ENCODE assay signal across 25 mouse cellular contexts in the genomic region with DNA sequence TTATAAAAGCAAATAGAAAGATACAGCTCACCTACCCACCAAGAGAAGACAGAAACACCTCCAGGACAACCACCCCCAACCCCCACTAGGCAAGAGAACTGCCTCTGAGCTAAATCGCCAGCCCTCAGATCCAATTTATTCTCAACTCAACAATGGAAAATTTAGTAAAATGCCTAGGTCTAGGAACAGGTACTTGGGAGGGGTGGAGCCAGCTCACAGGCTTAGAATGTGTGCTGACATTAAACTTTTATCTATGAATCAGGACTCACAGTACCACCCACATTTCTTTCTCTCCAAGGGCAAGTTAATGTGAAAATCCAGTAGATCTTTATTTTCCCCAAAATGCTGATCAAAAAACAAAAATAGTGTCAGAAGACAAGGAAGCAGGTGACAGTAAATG.
A peak's percentile ranks its signal among the peaks of the same experiment; 100 is the strongest.
DNase-seq lines count a peak whose midpoint lies in the region; ATAC-seq and TF ChIP-seq lines count a peak whose summit lies in the region.
"Had no signal": no experiment of that assay in that cellular context is flagged by ENCODE, and none has a peak within 500 bp of the region (broad histone marks: within the 10 kb centered on the region; RNA-seq: fewer than 3 reads in every experiment).

No protein-coding gene starts in this region.

- H3K4me2 ChIP-seq in lung, embryonic 14.5 days = peak overlapping the region; percentile 19; the same call in 1 of the 2 replicates
- H3K4me2 ChIP-seq in limb, embryonic 12.5 days = peak overlapping the region; percentile 17; the same call in 1 of the 2 replicates
- H3K4me2 ChIP-seq: embryonic facial prominence, embryonic 15.5 days; heart, embryonic 12.5 days; hindbrain, embryonic 14.5 days; liver, embryonic 12.5 days had no signal

- no peaks in the 10 kb centered on the region for H3K27me3 ChIP-seq in heart, adult 2 months (ENCODE audit: control insufficient read depth, insufficient read depth, low read length)
- H3K27me3 ChIP-seq in lung, embryonic 14.5 days (ENCODE audit: insufficient read depth, low read length) = no peaks in the 10 kb centered on the region
- H3K27me3 ChIP-seq in limb, embryonic 12.5 days = no peaks in the 10 kb centered on the region
- H3K27me3 ChIP-seq: CH12.LX; heart, embryonic 12.5 days; neural tube, embryonic 12.5 days had no signal

- no peak for TF ChIP-seq EP300 in heart, adult 2 months (IDR thresholded peaks at IDR 0.05; ENCODE audit: insufficient read depth, low read depth, low read length)

- WGBS in heart, adult 2 months = 62% methylated on average over 1 of the region's 1 CpGs
- 39% methylated on average over 1 of the region's 1 CpGs for WGBS in lung, embryonic 14.5 days
- 24% methylated on average over 1 of the region's 1 CpGs for WGBS in limb, embryonic 12.5 days

- peak overlapping the region; percentile 18 for H3K27ac ChIP-seq in heart, adult 2 months
- no peak overlapping the region for H3K27ac ChIP-seq in lung, embryonic 14.5 days (ENCODE audit: low read depth)
- peak overlapping the region; percentile 72; the same call in 1 of the 2 replicates for H3K27ac ChIP-seq in limb, embryonic 12.5 days
- H3K27ac ChIP-seq: embryonic facial prominence, embryonic 15.5 days; forebrain, embryonic 10.5 days; hindbrain, embryonic 14.5 days; liver, embryonic 12.5 days; macrophage; midbrain, embryonic 12.5 days; neural tube, embryonic 12.5 days had no signal

- H3K36me3 ChIP-seq in heart, adult 2 months (ENCODE audit: control insufficient read depth, insufficient read depth, low read length) = peaks cover 3% of the 10 kb centered on the region
- H3K36me3 ChIP-seq in lung, embryonic 14.5 days (ENCODE audit: insufficient read depth) = no peaks in the 10 kb centered on the region
- no peaks in the 10 kb centered on the region for H3K36me3 ChIP-seq in limb, embryonic 12.5 days
- H3K36me3 ChIP-seq: embryonic facial prominence, embryonic 15.5 days; forebrain, embryonic 10.5 days; heart, embryonic 12.5 days; liver, embryonic 12.5 days; midbrain, embryonic 12.5 days; neural tube, embryonic 12.5 days had no signal

- intact Hi-C loops in heart, adult 2 months (cut with DNase I) = loop anchor here (10.0 kb wide), 4 partner anchors 91 to 231 kb away; no protein-coding TSS in a partner anchor
- intact Hi-C loops in heart, postnatal 25 days (cut with DNase I) = loop anchor here (10.0 kb wide), 5 partner anchors 91 to 291 kb away; no protein-coding TSS in a partner anchor

- H3K79me2 ChIP-seq in heart, adult 2 months (replicated peaks; ENCODE audit: control insufficient read depth, insufficient read depth, low read length) = no peaks in the 10 kb centered on the region

- no peak for TF ChIP-seq CTCF in heart, adult 2 months (IDR thresholded peaks at IDR 0.05)
- TF ChIP-seq CTCF in lung, embryonic 14.5 days (IDR thresholded peaks at IDR 0.05; ENCODE audit: low read depth) = no peak

- H3K4me3 ChIP-seq in heart, adult 2 months = no peak overlapping the region
- H3K4me3 ChIP-seq in lung, embryonic 14.5 days (ENCODE audit: low read depth, low read length) = no peak overlapping the region
- no peak overlapping the region for H3K4me3 ChIP-seq in limb, embryonic 12.5 days (replicated peaks)
- H3K4me3 ChIP-seq: embryonic facial prominence, embryonic 15.5 days; forebrain, embryonic 10.5 days; heart, embryonic 12.5 days; liver, embryonic 12.5 days; midbrain, embryonic 12.5 days; neural tube, embryonic 12.5 days had no signal

- ATAC-seq in lung, embryonic 14.5 days (ENCODE audit: insufficient read depth) = no peak
- no peak for ATAC-seq in limb, embryonic 12.5 days (ENCODE audit: insufficient number of reproducible peaks, insufficient read depth, low FRiP score, low TSS enrichment, low read depth)
- ATAC-seq: forebrain, postnatal 0 days; liver, embryonic 12.5 days had no signal

- H3K9ac ChIP-seq in heart, adult 2 months (ENCODE audit: low read depth, low read length) = no peak overlapping the region
- no peak overlapping the region for H3K9ac ChIP-seq in lung, embryonic 14.5 days
- H3K9ac ChIP-seq in limb, embryonic 12.5 days (replicated peaks) = no peak overlapping the region
- H3K9ac ChIP-seq: embryonic facial prominence, embryonic 15.5 days; forebrain, postnatal 0 days; heart, embryonic 12.5 days; hindbrain, embryonic 14.5 days; liver, embryonic 12.5 days; midbrain, embryonic 12.5 days; neural tube, embryonic 12.5 days had no signal

- no peak for TF ChIP-seq POLR2A in heart, adult 2 months (IDR thresholded peaks at IDR 0.05; ENCODE audit: insufficient read depth, low read depth, low read length)

- no peaks in the 10 kb centered on the region for H3K9me3 ChIP-seq in lung, embryonic 14.5 days (ENCODE audit: low read depth, low read length)
- H3K9me3 ChIP-seq in limb, embryonic 12.5 days = no peaks in the 10 kb centered on the region
- H3K9me3 ChIP-seq: embryonic facial prominence, embryonic 15.5 days; forebrain, embryonic 10.5 days; heart, embryonic 12.5 days; liver, embryonic 12.5 days; midbrain, embryonic 12.5 days; neural tube, embryonic 12.5 days had no signal

- no peaks in the 10 kb centered on the region; the same call in 1 of the 2 replicates for H3K4me1 ChIP-seq in heart, adult 2 months (ENCODE audit: control insufficient read depth, insufficient read depth, low read length)
- peaks cover 13% of the 10 kb centered on the region; the same call in 1 of the 2 replicates for H3K4me1 ChIP-seq in lung, embryonic 14.5 days (ENCODE audit: insufficient read depth)
- H3K4me1 ChIP-seq in limb, embryonic 12.5 days (replicated peaks) = peaks cover 49% of the 10 kb centered on the region
- H3K4me1 ChIP-seq: liver, embryonic 12.5 days had no signal

- DNase-seq in heart, adult 2 months = no peak
- no peak for DNase-seq in heart, postnatal 25 days (ENCODE audit: low spot score)
- no peak for DNase-seq in lung, embryonic 14.5 days
- no peak for DNase-seq in lung, postnatal 4 days
- DNase-seq in 416B (ENCODE audit: low read depth) = peak; percentile 66
- no peak for DNase-seq in cerebellum, adult 8-10 months
- DNase-seq: adrenal gland, postnatal 25 days; cerebellum, adult 11-12 months; cerebellum, postnatal 36 days; forebrain, postnatal 0 days; gastrocnemius, postnatal 36 days; heart, postnatal 36 days; layer of hippocampus, postnatal 36 days; right cerebral cortex, adult 18-20 months; thymus, postnatal 25 days had no signal
